Mouse (Mus musculus) gastrocnemius, postnatal 25 days (tissue): ENCODE results near the gene Cenpb. TPM values are rescaled to one million over a fixed set of nuclear protein-coding genes. Genes with fewer than 3 reads are reported as not detected.
"Not testable (repeated sequence)": the region's sequence is repeated elsewhere in the genome, so short reads cannot be mapped to it uniquely, and the experiment has no call there.

Source experiments
- DNase-seq: peaks from one replicate; pipeline ENCODE4 v3.0.0; 2022
- long read RNA-seq, 2 experiments: library from polyadenylated mRNA; stranded (forward); transcript quantifications; one replicate each; pipeline ENCODE4 v2.0.0; 2021
- total RNA-seq, 2 experiments: library from RNA; stranded (reverse); gene quantifications; 1 replicate in 1 of 2; 2 replicates in 1 of 2; pipeline ENCODE4 v1.2.3; 2021

Cenpb gene
- 10 to 100 TPM; 58.9 to 61.8 TPM for total RNA-seq
- long read RNA-seq, experiment 1, full-length matches to known transcripts = 55 of 55 reads
- long read RNA-seq, experiment 1, partial matches to known transcripts = 0 of 55 reads
- long read RNA-seq, experiment 1, other reads (novel, unspliced or antisense) = 0 of 55 reads
- long read RNA-seq, experiment 2, full-length matches to known transcripts = 75 of 77 reads
- long read RNA-seq, experiment 2, partial matches to known transcripts = 0 of 77 reads
- long read RNA-seq, experiment 2, other reads (novel, unspliced or antisense) = 2 of 77 reads

DNA sequence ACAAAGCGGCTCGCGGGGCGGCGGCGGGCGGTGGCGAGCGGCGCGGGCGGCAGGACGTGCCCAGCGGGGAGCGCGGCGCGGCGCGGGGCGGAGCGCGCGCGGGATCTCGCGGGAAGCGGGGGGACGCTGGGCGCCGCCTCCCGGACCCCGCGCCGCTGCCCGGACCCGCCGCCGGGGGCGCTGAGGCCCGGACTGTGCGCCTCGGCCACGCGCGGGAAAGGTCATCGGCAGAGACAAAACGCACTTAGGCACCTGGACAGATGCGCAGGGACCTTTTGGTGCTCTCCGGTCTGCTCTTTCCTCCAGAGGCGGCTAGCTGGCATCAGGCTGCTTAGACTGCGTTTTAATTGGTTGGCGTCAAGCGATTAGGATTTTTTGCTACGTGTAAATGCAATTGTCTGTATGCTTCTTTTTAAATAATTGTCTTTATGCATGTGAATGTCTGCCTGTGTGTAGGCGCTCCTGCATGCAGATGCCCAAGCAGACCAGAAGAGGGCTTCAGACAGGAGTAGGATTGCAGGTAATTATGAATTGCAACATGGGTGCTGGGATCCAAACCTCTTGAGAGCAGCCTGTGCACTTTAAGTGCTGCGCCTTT is at the start of gene Cenpb:
Gene Cenpb (minus strand): TSS at position 78 of the 598 bp plus-strand sequence.
- DNase-seq = peak; percentile 81

DNA sequence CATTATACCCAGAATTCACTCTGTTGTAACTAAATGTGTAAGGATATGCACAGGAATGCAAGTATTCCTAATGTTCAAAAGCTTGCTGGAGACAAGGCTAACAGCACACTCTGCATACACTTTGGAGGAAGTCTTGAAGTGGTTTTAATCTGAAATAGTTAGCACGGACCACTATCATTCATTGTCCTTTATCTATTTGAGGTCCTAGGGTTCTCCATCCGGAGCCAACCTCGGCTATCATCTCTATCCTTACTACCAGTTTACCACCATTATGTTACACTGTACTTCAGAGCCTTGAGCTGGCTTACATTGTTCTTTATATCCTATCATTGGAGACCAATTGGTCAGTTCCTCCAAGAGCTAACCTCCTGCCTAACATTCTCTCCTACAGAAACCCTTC is 47.4 kb upstream of the Cenpb start:
- DNase-seq = no peak

DNA sequence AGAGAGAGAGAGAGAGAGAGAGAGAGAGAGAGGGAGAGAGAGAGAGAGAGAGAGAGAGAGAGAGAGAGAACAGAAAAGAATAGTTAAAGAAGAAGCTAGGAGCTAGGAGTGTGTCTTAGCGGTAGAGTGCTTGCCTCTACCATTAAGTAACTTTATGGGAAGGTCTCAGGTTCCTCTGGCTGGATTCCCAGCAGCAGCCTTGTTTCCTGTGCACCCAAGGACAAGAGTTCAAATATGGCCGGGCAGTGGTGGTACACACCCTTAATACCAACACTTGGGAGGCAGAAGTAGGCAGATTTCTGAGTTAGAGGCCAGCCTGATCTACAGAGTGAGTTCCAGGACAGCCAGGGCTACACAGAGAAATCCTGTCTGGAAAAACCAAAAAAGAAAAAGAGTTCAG is 46.8 kb upstream of the Cenpb start:
- not testable (repeated sequence) for DNase-seq

DNA sequence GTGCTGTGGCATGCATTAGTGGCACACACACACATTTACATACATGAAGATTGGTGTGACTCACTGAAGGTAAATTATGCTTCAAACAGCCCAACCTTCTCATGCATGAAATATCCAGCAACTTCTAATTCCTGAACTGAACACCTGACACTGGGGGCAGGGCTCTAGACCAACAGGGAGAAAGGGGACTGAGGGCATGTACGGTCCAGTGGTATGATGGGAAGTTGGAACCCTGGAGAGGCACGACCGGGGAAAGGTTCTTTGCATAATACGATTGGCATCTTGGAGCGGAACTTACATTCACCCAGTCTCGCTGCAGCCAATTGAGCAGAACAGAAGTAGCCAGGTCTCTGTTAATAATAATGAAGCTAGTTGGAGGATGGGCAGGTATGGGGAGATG is 45.3 kb upstream of the Cenpb start:
- DNase-seq = no peak

DNA sequence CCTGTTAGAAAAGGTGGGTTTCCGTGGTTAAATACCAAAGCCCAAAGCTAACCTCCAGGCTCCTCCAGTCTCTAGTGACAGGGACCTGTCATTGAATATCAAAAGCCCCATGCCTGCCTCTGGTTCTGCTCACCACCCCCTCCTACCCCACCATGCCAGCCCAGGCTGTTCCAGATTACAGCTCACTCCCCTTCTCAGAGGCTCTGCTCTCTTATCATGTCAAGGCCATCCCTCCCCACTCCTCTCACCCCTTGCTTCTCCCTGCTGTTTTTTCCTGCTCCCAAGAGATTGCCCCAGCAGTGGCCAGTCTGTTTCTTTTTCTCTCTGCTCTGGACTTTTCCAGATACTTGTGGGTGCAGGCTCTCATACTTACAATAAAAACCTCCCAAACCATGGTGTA is 43.7 kb upstream of the Cenpb start:
- no peak for DNase-seq

DNA sequence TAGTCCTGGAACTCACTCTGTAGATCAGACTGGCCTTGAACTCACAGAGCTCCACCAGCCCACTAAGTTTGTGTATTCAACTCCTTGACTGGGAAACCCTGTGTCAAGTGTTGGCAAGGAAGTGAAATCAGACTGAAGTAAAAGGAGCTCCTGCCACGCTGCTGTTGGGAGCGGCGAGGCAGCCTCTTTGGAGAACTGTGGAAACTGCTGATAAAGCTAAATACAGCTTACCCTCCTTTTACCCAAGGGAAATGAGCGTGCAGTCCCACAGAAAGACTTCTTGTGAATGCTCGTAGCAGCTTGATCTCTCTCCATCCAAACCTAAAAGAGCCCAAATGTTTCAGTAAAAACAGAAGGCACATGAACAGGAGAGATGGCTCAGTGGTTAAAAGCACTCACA is 42.7 kb upstream of the Cenpb start:
- no peak for DNase-seq

DNA sequence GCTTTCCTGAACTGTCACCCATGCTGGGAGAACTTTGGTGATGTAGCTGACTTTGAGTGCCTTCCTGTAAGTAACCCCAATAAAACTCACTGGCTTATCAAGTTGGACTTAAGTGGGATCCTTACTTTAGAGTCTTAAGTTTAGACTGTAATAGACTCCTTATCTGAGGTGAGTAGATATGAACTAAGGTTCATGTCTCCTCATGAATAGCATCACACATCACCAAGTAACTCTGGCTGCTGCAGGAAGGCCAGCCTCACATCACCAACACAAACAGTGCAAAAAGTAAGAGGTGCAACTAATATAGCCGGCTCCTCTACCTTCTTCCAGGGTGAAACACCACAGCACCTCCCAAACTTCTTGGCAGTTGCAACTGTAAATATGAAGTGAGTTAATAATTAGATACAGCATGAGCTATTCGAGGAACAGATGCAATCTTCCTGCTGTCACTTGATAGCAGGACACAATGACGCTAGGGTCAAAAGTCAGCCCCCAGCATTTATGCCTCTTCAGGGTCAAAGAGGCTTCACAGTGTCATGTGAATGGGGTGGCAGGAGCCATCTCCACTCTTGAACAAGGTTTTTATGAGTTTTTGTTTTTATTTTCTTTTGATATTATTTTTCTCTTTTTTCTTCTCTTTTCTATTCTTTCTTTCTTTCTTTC is 42.1 kb upstream of the Cenpb start:
- DNase-seq = no peak

DNA sequence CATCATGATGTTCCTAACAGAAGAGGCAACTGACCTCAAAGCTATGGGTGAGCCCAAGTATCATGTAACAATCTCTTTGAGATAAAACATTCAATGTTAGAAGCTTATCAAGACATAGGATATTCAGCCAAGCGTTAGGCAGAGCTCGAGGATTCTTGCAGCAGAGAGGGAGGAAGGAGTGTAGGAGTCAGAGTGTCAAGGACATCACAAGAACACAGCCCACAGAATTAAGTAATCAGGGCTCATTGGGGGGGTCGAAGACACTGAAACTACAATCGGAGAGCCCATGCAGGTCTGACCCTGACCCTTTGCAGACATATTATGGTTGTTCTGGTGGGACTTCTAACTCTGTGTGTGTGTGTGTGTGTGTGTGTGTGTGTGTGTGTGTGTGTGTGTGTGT is 40.2 kb upstream of the Cenpb start:
- DNase-seq = no peak

DNA sequence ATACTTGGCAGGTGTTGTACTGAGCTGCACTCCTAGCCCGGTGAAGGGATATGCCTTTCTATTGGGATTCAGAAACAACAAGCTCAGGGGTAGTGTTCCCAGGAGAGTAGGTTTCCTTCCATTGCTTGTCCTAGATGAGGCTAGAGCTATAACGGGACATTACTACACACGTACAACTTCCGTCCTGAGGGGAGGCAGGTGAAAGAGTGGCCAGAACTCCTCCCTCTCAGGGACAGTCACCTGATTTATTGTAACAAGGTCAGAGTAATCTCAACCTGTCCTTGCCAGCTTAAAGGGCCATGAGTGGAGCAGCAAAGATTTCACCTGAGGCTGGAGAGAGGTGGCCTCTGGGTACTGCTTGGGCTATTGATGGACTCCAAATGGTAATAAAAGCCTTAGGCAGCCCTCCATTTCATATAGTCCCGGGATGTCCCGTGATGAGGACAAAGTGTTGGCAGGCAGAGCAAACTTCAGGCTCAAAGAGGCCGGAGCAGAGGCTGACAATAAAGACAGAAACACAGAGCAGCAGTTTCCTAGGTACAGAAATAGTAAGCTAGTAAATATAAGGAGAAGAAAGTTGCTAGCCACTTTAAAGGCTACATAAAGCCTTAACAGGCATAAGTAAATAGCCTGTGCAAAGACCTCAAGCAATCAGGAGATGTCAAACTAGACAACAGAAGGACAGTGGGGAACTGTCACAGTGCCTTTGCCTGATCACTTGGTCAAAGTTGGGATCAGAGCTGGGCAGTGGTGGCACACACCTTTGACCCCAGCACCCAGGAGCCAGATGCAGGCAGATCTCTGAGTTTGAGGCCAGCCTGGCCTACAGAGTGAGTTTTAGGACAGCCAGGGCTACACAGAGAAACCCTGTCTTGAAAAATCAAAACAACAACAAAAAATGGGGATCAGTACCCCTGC is 36.3 kb upstream of the Cenpb start:
- DNase-seq = peak; percentile 33

DNA sequence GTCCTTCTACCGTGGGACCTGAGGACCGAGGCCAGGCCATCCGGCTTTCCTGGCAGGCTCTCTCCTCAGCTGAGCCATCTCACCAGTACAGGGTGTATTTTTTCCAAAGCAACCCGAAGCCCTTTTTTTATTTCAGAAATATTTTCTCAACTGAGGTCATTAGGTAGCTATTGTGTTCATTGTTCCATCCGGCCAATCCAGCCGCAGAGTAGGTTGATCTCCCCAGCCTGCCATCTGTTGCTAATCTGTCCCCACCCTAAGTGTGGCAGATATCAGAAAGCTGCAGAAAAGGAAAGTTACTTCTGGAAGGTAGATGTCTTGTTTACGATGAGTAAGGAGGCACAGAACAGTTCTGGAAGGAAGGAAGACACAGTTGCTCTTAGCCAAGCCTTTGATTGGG is 33.9 kb upstream of the Cenpb start:
- no peak for DNase-seq

DNA sequence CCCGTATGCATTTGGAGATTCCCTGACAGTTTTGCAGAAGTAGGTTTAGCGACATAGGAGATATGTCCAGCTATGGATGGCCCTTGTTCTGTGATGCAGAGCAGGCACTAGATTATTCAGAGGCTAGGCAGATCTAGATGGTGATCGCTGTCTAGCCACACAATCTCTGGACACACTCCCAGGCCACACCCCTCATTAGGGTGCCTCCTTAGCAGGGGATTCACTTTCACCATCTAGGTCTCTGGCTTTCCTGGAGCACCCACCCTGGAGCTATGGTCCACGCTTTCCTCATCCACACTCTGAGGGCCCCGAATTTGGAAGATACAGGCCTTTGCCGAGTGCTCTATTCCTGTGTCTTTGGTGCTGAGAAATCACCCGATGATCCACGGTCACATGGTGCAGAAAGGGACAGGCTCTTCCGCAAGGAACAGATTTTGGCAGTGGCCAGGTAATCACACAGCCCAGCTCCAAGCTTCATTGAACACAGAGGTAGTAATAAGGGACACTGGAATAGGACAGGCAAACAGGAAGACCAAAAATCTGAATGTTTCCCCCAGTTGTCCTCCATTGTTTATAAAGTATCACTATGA is 31.3 kb upstream of the Cenpb start:
- no peak for DNase-seq

DNA sequence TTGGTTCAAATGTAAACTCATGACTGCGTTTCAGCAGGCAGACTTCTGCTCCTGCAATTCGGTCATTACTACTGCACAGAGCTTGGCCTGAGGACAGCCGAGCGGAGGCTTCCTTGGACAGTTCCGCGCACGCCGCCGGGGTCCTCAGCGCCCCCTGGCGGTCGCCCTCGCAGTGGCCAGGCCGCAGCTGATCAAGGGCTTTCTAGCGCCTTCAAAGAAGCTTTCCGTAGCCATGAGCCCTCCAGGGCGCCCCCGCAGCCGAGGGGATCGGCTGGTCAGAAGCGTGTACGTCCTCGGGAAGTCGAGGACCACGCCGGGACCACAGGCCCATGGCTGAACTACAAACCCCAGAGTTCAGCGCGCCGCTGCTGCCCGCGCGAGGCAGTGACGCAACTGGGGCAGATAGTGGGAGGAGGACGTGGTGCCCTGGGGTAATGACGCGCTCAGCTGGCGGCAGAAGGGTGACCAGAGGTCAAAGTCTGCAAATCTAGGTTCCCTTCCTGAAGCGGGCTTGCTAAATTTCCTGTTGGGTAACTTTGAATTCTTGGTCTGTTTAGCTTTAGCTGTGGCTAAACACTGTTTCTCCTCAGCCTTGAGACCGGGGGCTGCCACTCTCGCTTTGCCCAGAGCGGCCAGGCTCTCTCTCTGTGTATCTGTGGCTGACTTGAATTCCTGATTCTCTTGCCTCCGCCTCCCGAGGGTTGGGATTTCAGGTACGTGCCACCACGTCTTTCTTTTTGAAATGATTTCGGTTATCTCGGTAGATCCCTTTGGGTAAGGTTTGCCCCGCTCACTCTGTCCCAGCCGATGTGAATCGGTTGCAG is 30.3 kb upstream of the Cenpb start:
- DNase-seq = peak; percentile 94

DNA sequence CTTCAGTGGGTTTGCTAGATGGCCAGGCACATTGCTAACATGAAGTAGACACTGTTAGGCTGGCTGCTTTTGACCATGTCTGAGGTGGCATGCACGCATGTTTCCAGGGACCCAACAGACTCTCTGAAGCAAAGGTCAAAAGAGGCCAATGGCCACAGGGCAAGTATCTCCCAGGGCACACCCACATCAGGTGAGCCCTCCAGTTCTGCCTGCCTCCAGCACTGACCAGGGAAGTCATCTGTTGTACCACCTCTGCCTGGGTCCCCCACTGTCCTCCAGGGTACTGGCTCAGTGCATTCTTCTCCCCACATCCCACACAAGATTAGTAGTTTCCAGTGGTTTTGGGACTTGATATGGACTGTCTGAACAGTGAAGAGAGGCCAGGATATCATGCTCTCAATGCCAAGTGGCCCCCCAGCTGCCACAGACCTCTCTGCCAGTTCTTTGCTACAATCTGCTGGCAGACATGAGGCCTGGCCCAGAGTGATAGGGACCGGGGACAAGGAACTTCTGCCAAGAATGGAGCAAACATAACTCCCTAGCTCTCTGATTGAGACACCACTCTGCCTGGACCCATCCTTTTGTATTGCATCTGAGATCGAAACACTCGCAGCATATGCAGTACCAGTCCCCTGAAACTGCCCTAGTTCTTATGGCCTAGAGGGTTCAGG is 29.4 kb upstream of the Cenpb start:
- DNase-seq = peak; percentile 23

DNA sequence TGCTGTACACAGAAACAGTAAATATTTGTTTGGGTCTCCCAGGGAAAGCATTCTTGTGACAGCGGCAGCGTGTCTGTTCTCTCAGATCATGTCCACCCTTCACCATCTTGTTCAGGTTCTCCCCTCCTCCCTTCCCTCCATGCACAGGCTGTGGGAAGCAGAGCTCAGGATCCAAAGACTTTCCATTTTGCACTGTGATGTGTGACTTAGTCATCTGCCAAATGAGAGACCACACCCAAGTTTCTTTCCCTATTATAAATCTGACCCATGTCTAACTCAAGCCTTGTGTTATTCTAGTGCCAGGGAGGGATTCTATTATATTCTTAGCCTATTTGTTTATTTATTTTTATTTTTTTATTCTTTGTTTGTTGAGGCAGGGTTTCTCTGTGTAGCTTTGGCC is 28.5 kb upstream of the Cenpb start:
- no peak for DNase-seq

DNA sequence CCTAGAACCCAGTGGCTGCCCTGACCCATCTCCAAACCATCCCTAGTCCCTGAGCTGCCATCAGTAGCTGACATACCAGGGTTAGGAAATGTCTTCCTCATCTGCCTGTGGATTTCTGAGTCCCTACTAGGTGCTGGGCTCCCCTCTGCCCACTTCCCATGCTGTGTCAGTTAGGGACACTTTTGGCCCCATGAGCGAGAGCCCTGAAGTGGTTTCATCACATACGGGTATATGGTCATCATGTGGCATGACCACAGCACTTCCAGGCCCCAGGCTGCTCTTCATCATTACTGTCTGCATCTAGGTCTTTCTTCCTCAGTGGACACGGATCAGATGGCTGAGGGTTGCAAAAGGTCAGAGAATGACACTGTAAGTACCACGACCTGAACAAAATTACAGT is 26.9 kb upstream of the Cenpb start, which contains the start of gene Ap5s1:
Gene Ap5s1 (plus strand): TSS at position 301 of the 400 bp plus-strand sequence.
- DNase-seq = no peak

DNA sequence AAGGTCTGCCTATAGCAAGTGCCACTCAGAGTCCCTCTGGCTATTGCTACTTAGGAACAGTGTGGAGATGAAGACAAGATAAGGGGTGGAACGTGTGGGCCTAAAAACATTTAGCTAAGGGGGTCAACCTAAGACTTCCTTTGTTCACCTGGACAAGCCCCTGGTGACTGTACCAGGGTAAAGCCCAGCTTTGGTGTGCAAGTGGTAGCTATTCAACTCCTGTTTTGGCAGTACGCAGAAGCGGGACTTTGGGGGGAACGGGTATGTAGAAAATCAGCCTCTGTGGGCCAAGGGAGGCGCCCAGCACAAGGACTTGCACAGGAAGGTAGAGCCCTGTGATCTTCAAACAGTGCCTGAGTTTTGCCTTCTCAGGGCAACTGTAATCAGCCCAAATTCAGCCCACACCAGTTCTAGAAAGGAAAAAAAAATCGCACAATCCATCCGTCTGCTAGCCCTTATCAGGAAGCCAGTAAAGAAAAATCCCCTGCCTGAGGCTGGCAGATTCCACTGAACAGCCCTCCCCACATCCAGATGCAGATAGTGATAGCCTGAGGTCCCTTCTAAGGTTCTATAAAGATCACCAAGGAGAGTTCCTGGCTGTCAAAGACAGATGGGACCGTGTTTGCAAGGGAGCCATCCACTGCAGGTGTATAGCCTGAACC is 25.8 kb upstream of the Cenpb start:
- no peak for DNase-seq

DNA sequence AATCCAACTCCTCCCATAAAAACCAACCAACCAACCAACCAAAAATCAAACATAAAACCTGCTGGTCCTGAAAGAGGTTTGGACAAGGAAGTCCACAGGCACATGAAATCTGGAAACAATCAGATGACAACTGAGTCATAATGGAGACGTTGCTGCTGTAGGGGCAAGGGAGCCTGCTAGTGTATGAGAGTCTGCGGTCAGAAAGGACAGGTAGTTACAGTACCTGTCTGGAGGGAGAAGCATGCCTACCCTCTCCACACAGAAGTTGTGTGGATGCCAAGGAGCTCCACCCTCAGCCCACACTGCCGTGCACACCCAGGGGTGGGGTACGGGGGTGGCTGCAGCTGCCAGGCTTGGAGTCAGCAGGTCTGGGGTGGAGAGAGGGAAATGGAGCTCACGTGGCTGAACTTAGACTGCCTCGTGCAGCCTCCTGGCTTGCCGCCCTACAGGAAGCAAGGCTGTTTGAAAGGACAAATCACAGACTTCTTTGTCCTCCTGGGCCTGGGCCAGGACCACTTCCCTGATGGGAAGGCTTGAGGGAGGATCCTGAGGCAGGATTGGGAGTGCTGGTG is 24.6 kb upstream of the Cenpb start:
- peak; percentile 95 for DNase-seq

DNA sequence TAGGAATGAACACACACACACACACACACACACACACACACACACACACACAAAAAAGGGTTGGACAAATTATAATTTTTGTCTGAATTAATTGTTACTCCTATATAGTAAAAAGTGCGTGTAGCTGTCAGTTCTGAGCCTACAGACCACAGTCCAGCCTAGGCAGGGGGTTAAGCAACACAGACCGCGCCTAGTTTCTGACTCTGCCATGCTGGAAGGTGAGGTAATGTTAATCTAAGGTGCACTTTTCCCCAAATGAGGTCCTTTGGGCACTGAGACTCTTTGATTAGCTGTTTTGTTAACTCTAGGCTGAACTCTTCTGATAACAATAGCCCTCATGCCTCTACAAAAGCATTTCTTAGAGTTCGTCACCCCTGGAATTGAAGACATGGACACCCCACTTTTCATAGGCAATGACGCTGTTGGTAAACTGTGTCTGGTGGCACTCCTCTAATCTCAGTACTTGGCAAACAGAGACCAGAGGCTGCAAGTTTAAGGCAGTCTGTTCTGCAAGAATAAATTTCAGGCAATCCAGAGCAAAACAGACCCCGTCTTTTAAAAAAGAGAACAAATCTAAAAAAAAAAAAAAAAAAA is 24.0 kb upstream of the Cenpb start:
- no peak for DNase-seq

DNA sequence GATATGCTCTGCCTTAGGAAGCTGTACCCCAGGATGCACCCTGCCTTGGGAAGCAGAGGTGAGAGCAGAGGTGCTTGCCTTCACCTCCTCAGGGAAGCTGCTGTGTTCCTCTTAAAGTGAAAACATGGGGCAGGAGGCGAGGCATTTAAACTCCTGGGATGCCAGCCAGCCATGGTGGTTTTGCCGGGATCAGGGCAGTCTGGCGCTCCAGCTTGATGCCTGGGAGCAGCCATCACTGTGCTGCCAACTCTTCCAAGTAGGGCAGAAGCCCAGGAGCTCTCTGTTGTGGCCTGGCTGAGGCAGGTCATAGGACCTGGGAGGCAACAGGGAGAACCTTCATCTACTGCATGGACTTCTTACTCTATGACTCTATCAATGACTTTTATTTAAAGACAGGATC is 21.4 kb upstream of the Cenpb start:
- no peak for DNase-seq
